Mouse (Mus musculus) heart, embryonic 14.5 days (tissue): ENCODE data around the gene Rcn2. TPM values are rescaled to one million over a fixed set of nuclear protein-coding genes. Genes with fewer than 3 reads are reported as not detected.

Experiments used
- ATAC-seq: fragments of 200-750 bp; cut with Nextera tagmentation; 2 replicates; pipeline ENCODE4 v1.8.0; 2017; ENCODE audit warnings: low read depth, moderate TSS enrichment; ENCODE audit not compliant: insufficient number of reproducible peaks, insufficient read depth, low FRiP score
- H3K27ac ChIP-seq, 2 experiments: fragments of 200-500 bp in 1 of 2; fragments of 300-500 bp in 1 of 2; sonication (generic) in 1 of 2; replicated peaks in 1 of 2; 2 replicates each; pipeline ENCODE4 v1.5.1; 2012 to 2014; ENCODE audit warnings: low read depth in 2 of 2, low read length in 2 of 2, control low read depth in 1 of 2, mild to moderate bottlenecking in 1 of 2, mixed read lengths in 1 of 2; ENCODE audit not compliant: control insufficient read depth in 1 of 2, insufficient read depth in 1 of 2
- H3K27me3 ChIP-seq: fragments of 300-500 bp; sonication (generic); 2 replicates; pipeline ENCODE4 v1.6.1; 2014; ENCODE audit warnings: mild to moderate bottlenecking, low read length, control low read depth; ENCODE audit not compliant: control insufficient read depth, insufficient read depth
- H3K36me3 ChIP-seq: fragments of 300-500 bp; sonication (generic); 2 replicates; pipeline ENCODE4 v1.6.1; 2014; ENCODE audit warnings: mild to moderate bottlenecking, control low read depth, low read length, mixed read lengths; ENCODE audit not compliant: control insufficient read depth, insufficient read depth
- H3K4me1 ChIP-seq, 2 experiments: fragments of 200-500 bp in 1 of 2; fragments of 300-500 bp in 1 of 2; sonication (generic) in 1 of 2; 2 replicates each; pipeline ENCODE4 v1.6.1; 2012 to 2014; ENCODE audit warnings: low read length in 2 of 2, control low read depth in 1 of 2, mixed read lengths in 1 of 2; ENCODE audit not compliant: control insufficient read depth in 2 of 2, insufficient read depth in 2 of 2
- H3K4me2 ChIP-seq: fragments of 300-500 bp; sonication (generic); 2 replicates; pipeline ENCODE4 v1.6.1; 2014; ENCODE audit warnings: mild to moderate bottlenecking, low read length
- H3K4me3 ChIP-seq, 2 experiments: fragments of 200-500 bp in 1 of 2; fragments of 300-500 bp in 1 of 2; sonication (generic) in 1 of 2; 2 replicates each; pipeline ENCODE4 v1.5.1; 2012 to 2014; ENCODE audit warnings: low read length in 2 of 2, mild to moderate bottlenecking in 2 of 2, control low read depth in 1 of 2, low read depth in 1 of 2, moderate library complexity in 1 of 2; ENCODE audit not compliant: control insufficient read depth in 1 of 2, insufficient read depth in 1 of 2
- H3K9ac ChIP-seq: fragments of 300-500 bp; sonication (generic); 2 replicates; pipeline ENCODE4 v1.6.1; 2014; ENCODE audit warnings: mild to moderate bottlenecking, low read length
- H3K9me3 ChIP-seq: fragments of 300-500 bp; sonication (generic); 2 replicates; pipeline ENCODE4 v1.6.1; 2016; ENCODE audit warnings: low read length, control low read depth; ENCODE audit not compliant: control insufficient read depth
- WGBS: fragments of 180-500 bp; shearing (Covaris S2); extraction: QIAGEN DNeasy Blood & Tissue Kit; methylation state at CpG from one replicate; pipeline ENCODE4 v1.1.7; 2014; 5-methylcytosine and 5-hydroxymethylcytosine counted together
- polyA plus RNA-seq: library from polyadenylated mRNA; unstranded; fragments of >200 nt; fragmentation: Nextera tagmentation; extraction: Ambion mirVana; gene quantifications from 2 replicates; pipeline ENCODE4 v1.2.1, GENCODE M21; 2014

The Rcn2 gene
- polyA plus RNA-seq, 1 experiment from 2014 or later = 146 TPM

DNA sequence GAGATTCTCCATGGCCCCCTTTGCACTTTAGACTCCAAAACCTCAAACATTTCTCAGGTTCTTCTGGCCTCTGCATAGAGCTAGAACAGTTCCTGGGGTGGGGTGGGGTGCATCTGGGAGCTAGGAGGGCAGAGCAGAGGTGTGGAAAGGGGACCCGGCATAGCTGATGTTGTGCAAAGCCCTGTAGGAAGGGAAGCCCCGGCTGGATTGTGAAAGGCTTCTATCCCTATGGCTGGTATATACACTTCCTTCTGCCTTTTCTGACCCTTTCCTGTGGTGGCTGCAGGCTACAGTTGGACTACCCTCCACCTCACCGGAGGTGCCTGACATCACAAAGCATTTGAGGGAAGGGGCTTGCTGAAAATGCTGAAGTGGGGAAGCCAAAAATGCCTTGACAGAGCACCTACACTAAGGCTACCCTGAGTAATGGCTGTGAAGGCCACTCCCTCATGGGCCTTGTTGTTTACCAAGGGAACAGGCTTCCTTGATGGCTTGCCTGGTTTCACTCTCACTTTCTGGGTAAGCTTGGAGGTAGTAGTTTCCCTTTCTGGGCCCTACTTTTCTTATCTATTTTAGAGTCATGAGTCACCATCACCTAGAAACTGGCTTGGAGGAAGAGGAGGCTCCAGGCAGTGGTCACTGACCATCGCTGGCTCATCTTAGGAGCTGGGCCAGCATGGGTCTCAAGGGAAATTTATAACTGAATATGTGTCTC is 56.1 kb downstream of the Rcn2 start:
- WGBS = 76% methylated on average over 4 of the region's 4 CpGs
- no peak for ATAC-seq

GRCm38 (mm10) chr9:56100041-56100522 is 58.4 kb downstream of the Rcn2 start:
- no peaks in the 10 kb centered on the region for H3K27me3 ChIP-seq
- no peak overlapping the region for H3K4me3 ChIP-seq
- ATAC-seq = no peak
- H3K27ac ChIP-seq = no peak overlapping the region
- no peak overlapping the region for H3K4me2 ChIP-seq
- peaks cover 0 to 4% of the 10 kb centered on the region in 2 experiments; a peak in 1 of 4 replicates for H3K4me1 ChIP-seq
- 73% methylated on average over 7 of the region's 7 CpGs for WGBS
- H3K9me3 ChIP-seq = no peaks in the 10 kb centered on the region
- no peak overlapping the region for H3K9ac ChIP-seq
- H3K36me3 ChIP-seq = no peaks in the 10 kb centered on the region

More for the DNA sequence above, 56.1 kb downstream of the Rcn2 start:
- Histone ChIP-seq H3K9me3 (no peaks in the 10 kb centered on the region), H3K4me3 (no peak overlapping the region), H3K36me3 (no peaks in the 10 kb centered on the region), H3K27ac (no peak overlapping the region; a peak in 1 of 4 replicates), H3K4me1 (peaks cover 0 to 4% of the 10 kb centered on the region in 2 experiments; a peak in 1 of 4 replicates), H3K9ac (no peak overlapping the region), H3K4me2 (no peak overlapping the region), H3K27me3 (no peaks in the 10 kb centered on the region)

DNA sequence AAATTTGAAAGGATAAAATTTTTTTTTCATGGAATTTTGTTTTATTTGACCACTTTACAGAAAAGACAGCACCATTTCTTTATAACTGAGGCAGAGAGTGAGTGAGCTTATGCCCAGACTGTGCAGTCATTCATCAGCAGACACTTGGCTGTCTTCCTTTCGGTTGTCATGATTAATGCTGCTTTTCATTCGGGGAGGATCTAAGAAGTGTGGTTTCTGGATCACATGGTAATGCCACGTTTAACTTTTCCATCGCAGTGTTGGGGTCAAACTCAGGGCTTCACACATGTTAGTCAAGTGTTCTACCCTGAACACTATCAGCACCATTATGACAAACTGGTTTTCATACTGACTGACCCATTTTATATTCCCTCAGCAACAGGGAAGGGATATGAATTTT is 59.4 kb downstream of the Rcn2 start:
- WGBS = 50% methylated on average over 4 of the region's 4 CpGs
- H3K4me2 ChIP-seq = no peak overlapping the region
- H3K4me3 ChIP-seq = no peak overlapping the region
- ATAC-seq = no peak
- H3K9me3 ChIP-seq = no peaks in the 10 kb centered on the region
- H3K27ac ChIP-seq = no peak overlapping the region
- no peaks in the 10 kb centered on the region for H3K36me3 ChIP-seq
- H3K9ac ChIP-seq = no peak overlapping the region
- no peaks in the 10 kb centered on the region for H3K27me3 ChIP-seq
- peaks cover 0 to 4% of the 10 kb centered on the region in 2 experiments; a peak in 1 of 4 replicates for H3K4me1 ChIP-seq

DNA sequence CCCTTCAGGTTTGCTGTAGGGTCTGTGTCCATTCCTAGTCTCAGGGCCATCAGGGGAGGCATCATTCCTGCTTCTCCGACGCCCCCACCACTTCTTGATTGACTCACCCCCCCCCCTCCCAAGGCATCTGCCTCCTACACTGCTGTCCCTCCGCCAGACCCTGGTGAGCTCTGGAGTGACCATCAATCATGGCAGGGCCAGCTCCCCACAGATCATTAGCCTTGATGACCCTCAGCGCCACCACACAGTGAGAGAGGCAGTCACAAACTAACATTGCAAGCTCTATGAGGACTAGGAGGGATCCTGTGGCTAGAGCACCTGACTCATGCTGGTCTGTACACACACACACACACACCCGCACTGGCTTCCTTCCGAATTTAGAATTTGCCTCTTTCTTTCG is 63.3 kb downstream of the Rcn2 start:
- Histone ChIP-seq H3K27ac (no peak overlapping the region), H3K9me3 (no peaks in the 10 kb centered on the region), H3K9ac (no peak overlapping the region), H3K4me3 (no peak overlapping the region), H3K4me1 (peaks cover 10 to 14% of the 10 kb centered on the region in 2 experiments; a peak in 3 of 4 replicates), H3K27me3 (no peaks in the 10 kb centered on the region), H3K4me2 (no peak overlapping the region), H3K36me3 (no peaks in the 10 kb centered on the region)
- 74% methylated on average over 7 of the region's 7 CpGs for WGBS
- ATAC-seq = no peak

GRCm38 (mm10) chr9:56106274-56107072 is 64.8 kb downstream of the Rcn2 start:
- Histone ChIP-seq H3K27ac (no peak overlapping the region), H3K4me1 (peaks cover 10 to 14% of the 10 kb centered on the region in 2 experiments; a peak in 3 of 4 replicates), H3K4me2 (no peak overlapping the region), H3K9ac (no peak overlapping the region), H3K36me3 (no peaks in the 10 kb centered on the region), H3K4me3 (no peak overlapping the region), H3K9me3 (no peaks in the 10 kb centered on the region), H3K27me3 (no peaks in the 10 kb centered on the region)
- WGBS = 83% methylated on average over 6 of the region's 6 CpGs
- ATAC-seq = no peak

- no peak for ATAC-seq
- 44% methylated on average over 6 of the region's 6 CpGs for WGBS
Measured at GRCm38 (mm10) chr9:56107527-56107926, 65.9 kb downstream of the Rcn2 start.

DNA sequence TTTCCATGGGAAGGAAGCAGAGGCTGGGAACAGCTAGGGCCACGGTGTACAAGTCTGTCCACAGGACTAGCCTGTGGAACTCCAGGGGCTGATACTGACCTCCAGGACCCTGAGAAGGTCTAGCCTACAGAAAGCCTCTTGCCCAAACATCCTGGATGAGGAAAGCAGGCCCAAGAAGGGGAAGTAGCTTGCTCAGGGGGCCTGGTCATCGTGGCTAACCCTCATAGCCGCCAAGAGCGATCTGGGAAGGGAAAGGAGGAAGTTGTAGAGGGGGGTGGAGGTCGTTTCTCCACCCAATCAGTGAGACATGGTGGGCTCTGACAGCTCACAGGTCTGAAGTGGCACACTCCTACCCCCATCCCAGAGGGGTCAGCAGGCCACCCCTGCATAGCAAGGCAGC is 66.5 kb downstream of the Rcn2 start:
- Histone ChIP-seq H3K4me1 (peaks cover 10 to 14% of the 10 kb centered on the region in 2 experiments; a peak in 3 of 4 replicates), H3K9ac (no peak overlapping the region), H3K4me2 (no peak overlapping the region), H3K27me3 (no peaks in the 10 kb centered on the region), H3K9me3 (no peaks in the 10 kb centered on the region), H3K4me3 (no peak overlapping the region), H3K27ac (no peak overlapping the region), H3K36me3 (no peaks in the 10 kb centered on the region)
- 84% methylated on average over 5 of the region's 5 CpGs for WGBS
- ATAC-seq = no peak

More at GRCm38 (mm10) chr9:56107527-56107926, 65.9 kb downstream of the Rcn2 start:
- no peaks in the 10 kb centered on the region for H3K27me3 ChIP-seq
- no peak overlapping the region for H3K4me3 ChIP-seq
- no peak overlapping the region for H3K4me2 ChIP-seq
- H3K4me1 ChIP-seq = peaks cover 10 to 14% of the 10 kb centered on the region in 2 experiments; a peak in 3 of 4 replicates
- no peak overlapping the region for H3K9ac ChIP-seq
- no peak overlapping the region for H3K27ac ChIP-seq
- H3K9me3 ChIP-seq = no peaks in the 10 kb centered on the region
- H3K36me3 ChIP-seq = no peaks in the 10 kb centered on the region
